Comparison of ENCODE assay signal across 10 mouse cellular contexts in the genomic region with DNA sequence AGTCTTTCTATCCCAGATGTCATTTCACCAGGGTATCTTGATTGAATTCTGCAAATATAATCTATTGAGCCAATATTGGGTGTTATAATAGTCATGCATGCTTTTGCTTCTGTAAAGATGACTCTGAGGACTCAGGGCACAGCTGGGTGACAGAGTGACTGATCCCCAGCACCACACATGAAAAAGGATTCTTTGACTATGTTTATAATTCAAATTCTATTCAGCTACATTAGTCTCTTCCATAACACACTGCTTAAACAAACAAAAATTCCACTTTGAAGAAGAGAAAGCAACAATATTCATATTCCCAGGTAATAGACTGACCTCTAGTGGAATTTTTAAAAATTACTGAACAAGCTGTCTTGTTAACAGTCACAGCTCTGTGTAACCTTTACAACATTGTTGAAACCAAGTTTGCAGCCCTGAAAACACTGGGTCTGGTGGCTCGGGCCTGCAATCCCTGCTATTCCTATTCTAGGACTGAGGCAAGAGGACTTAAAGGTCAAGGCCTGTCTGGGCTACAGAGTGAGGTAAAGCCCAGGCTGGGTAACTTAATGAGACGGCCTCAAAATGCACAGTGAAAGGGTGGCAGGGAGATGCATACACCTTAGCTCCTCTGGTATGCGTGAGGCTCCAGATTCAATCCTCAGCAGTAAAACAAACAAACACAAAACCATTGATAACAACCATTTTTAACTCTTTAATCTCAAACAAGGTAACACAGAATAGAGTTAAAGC. TPM values are rescaled to one million over a fixed set of nuclear protein-coding genes. Genes with fewer than 3 reads are reported as not detected.
DNase-seq lines count a peak whose midpoint lies in the region; TF ChIP-seq lines count a peak whose summit lies in the region.
"Had no signal": no experiment of that assay in that cellular context is flagged by ENCODE, and none has a peak within 500 bp of the region (broad histone marks: within the 10 kb centered on the region; RNA-seq: fewer than 3 reads in every experiment).

No protein-coding gene starts in this region.

- intact Hi-C loops in left cerebral cortex, adult 2 months (cut with DNase I): loop anchor here (1.0 to 10.0 kb wide), 5 partner anchors 170 to 460 kb away; no protein-coding TSS in a partner anchor
- intact Hi-C loops in left cerebral cortex, postnatal 36 days (cut with DNase I): loop anchor here (2.0 to 10.0 kb wide), 3 partner anchors 180 to 326 kb away; no protein-coding TSS in a partner anchor

- DNase-seq in cerebellum, adult 8-10 months: peak; percentile 8
- no peak for DNase-seq in cerebellum, adult 11 months
- DNase-seq in left cerebral cortex, adult 2 months (ENCODE audit: extremely low spot score in 1 of 2, low spot score in 2 of 2): no peak
- no peak for DNase-seq in left cerebral cortex, postnatal 36 days (ENCODE audit: low spot score in 2 of 2)
- DNase-seq in brain, embryonic 14.5 days (ENCODE audit: low read depth): peak; percentile 78
- DNase-seq in naive thymus-derived CD4-positive, alpha-beta T cell, adult 2 months (ENCODE audit: low read depth): peak; percentile 2
- no peak for DNase-seq in adrenal gland, postnatal 4 days (ENCODE audit: low spot score in 2 of 2)
- DNase-seq in left cerebral cortex, adult 11 months (ENCODE audit: low spot score): no peak
- DNase-seq: liver, embryonic 13.5 days had no signal

- TF ChIP-seq CTCF in left cerebral cortex, adult 2 months (IDR thresholded peaks at IDR 0.05): peak; percentile 81
- TF ChIP-seq CTCF in brain, embryonic 14.5 days (IDR thresholded peaks at IDR 0.05; ENCODE audit: borderline replicate concordance, extremely low read depth, insufficient read depth, insufficient read length): no peak; the same call in 1 of the 2 replicates

- TF ChIP-seq POLR2A in brain, embryonic 14.5 days (IDR thresholded peaks at IDR 0.05; ENCODE audit: borderline replicate concordance, extremely low read depth, insufficient read depth, insufficient read length, poor library complexity, severe bottlenecking): no peak

- H3K27ac ChIP-seq in left cerebral cortex, adult 2 months: no peak overlapping the region
- H3K27ac ChIP-seq: liver, embryonic 13.5 days had no signal

- no peak overlapping the region for H3K4me3 ChIP-seq in left cerebral cortex, adult 2 months
- H3K4me3 ChIP-seq: liver, embryonic 13.5 days had no signal

RNA-seq across cellular contexts. Expression of a gene that starts 14.3 kb away (rescaled TPM):
- 1 to 10 TPM in 1 of 2 experiments, under 1 TPM in 1; 0.41 to 1.4 TPM for total RNA-seq in left cerebral cortex, adult 2 months (2021)
- under 1 TPM; 0.70 to 0.76 TPM for total RNA-seq in left cerebral cortex, postnatal 36 days (2021)
- 6.3 and 6.8 TPM in 2 replicates for polyA plus RNA-seq in brain, embryonic 14.5 days (2012; rRNA removed)
- 1 to 10 TPM; 1.1 to 1.5 TPM for total RNA-seq in adrenal gland, postnatal 4 days (2021)
- total RNA-seq: hematopoietic stem cell, adult 5-6 weeks had no signal
- polyA plus RNA-seq: liver, embryonic 13.5 days had no signal

Comparison
In these comparisons a context has a peak if more than half of its experiments do, and no peak if none do; other contexts are left out.
1. DNase-seq: peak in cerebellum, adult 8-10 months (single experiment), brain, embryonic 14.5 days (single experiment) and naive thymus-derived CD4-positive, alpha-beta T cell, adult 2 months (single experiment); none in cerebellum, adult 11 months (single experiment), left cerebral cortex, adult 2 months (0 of 2), left cerebral cortex, postnatal 36 days (0 of 2), adrenal gland, postnatal 4 days (0 of 2) and left cerebral cortex, adult 11 months (single experiment).